Mouse (Mus musculus): ENCODE measurements at regions not wholly inside any gene's neighbourhood (a gene's known extent, or its start where the extent isn't known, plus 50 kb on each side); places are given as distances from the start of the nearest gene placed in this dataset.

- no peaks in the 10 kb centered on the region for H3K36me3 ChIP-seq (ENCODE audit: control insufficient read depth, insufficient read depth, low read length)
- no peak for DNase-seq (ENCODE audit: extremely low read depth, low read depth, low spot score)
- H3K9ac ChIP-seq (ENCODE audit: low read depth, low read length): no peak overlapping the region
- no peaks in the 10 kb centered on the region for H3K79me2 ChIP-seq (ENCODE audit: control insufficient read depth, insufficient read depth, low read length)
- WGBS: 78% methylated on average over 6 of the region's 6 CpGs
- H3K27me3 ChIP-seq (ENCODE audit: control insufficient read depth, insufficient read depth, low read length): no peaks in the 10 kb centered on the region
- no peaks in the 10 kb centered on the region for H3K4me1 ChIP-seq (ENCODE audit: control insufficient read depth, insufficient read depth, low read length)
- TF ChIP-seq POLR2A (IDR thresholded peaks at IDR 0.05; ENCODE audit: extremely low read depth, insufficient read depth, low read length): no peak
- TF ChIP-seq CTCF (IDR thresholded peaks at IDR 0.05; ENCODE audit: low read depth, low read length): no peak
- no peak overlapping the region for H3K4me3 ChIP-seq (ENCODE audit: insufficient read depth, low read depth, low read length)
- H3K27ac ChIP-seq (replicated peaks; ENCODE audit: insufficient read depth, low read depth, low read length): no peak overlapping the region
Observed at GRCm38 (mm10) chr8:116053043-116053442, 345.4 kb upstream of the Maf start.

DNA sequence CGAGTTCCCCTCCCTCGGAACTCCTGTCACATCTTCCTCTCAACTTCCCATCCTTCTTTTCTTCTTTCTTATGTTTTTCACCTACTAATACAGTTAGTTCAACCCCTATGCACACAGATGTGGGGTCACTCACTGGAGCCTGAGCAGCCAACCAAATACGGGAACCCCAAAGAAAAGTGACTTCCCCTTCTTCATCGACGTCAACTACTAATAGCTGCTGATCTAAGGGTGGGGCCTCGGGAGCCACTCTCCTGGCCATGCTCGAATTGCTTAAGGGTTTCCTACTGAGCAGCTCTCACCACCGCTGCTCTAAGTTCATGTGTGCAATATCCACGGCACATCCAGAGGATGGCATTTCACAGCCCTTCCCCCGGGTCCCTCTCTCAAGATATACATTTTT is 340.9 kb upstream of the Maf start:
- TF ChIP-seq POLR2A (IDR thresholded peaks at IDR 0.05; ENCODE audit: extremely low read depth, insufficient read depth, low read length) (no peak), CTCF (IDR thresholded peaks at IDR 0.05; ENCODE audit: low read depth, low read length) (no peak)
- DNase-seq (ENCODE audit: extremely low read depth, low read depth, low spot score): no peak

DNA sequence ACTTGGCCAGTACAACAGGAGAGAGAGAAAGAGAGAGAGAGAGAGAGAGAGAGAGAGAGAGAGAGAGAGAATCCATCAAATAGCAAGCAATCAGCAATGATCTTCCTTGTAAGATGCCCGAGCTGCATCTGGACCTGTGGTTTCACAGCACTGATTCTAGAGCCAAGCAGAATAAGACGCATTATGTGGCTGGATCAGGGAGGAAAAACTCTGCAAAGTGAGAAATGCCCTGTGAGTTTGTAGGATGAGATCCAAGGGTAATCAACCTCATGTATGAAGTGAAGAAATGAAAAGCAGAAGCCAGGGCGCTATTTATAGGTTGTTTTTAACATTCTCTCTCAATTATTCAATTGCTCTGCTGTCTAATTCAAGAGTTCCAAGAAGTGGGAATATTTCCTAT is 339.3 kb upstream of the Maf start:
- Histone ChIP-seq H3K36me3 (ENCODE audit: control insufficient read depth, insufficient read depth, low read length) (no peaks in the 10 kb centered on the region), H3K4me3 (ENCODE audit: insufficient read depth, low read depth, low read length) (no peak overlapping the region), H3K9ac (ENCODE audit: low read depth, low read length) (no peak overlapping the region), H3K27ac (replicated peaks; ENCODE audit: insufficient read depth, low read depth, low read length) (no peak overlapping the region), H3K4me1 (ENCODE audit: control insufficient read depth, insufficient read depth, low read length) (no peaks in the 10 kb centered on the region), H3K27me3 (ENCODE audit: control insufficient read depth, insufficient read depth, low read length) (no peaks in the 10 kb centered on the region), H3K79me2 (ENCODE audit: control insufficient read depth, insufficient read depth, low read length) (no peaks in the 10 kb centered on the region)
- TF ChIP-seq POLR2A (IDR thresholded peaks at IDR 0.05; ENCODE audit: extremely low read depth, insufficient read depth, low read length): no peak
- no peak for TF ChIP-seq CTCF (IDR thresholded peaks at IDR 0.05; ENCODE audit: low read depth, low read length)
- no peak for DNase-seq (ENCODE audit: extremely low read depth, low read depth, low spot score)
- WGBS: 67% methylated on average over 3 of the region's 3 CpGs

More for the DNA sequence above, 340.9 kb upstream of the Maf start:
- Histone ChIP-seq H3K79me2 (ENCODE audit: control insufficient read depth, insufficient read depth, low read length) (no peaks in the 10 kb centered on the region), H3K4me3 (ENCODE audit: insufficient read depth, low read depth, low read length) (no peak overlapping the region), H3K4me1 (ENCODE audit: control insufficient read depth, insufficient read depth, low read length) (no peaks in the 10 kb centered on the region), H3K27me3 (ENCODE audit: control insufficient read depth, insufficient read depth, low read length) (no peaks in the 10 kb centered on the region), H3K9ac (ENCODE audit: low read depth, low read length) (no peak overlapping the region), H3K27ac (replicated peaks; ENCODE audit: insufficient read depth, low read depth, low read length) (no peak overlapping the region), H3K36me3 (ENCODE audit: control insufficient read depth, insufficient read depth, low read length) (no peaks in the 10 kb centered on the region)
- WGBS: 84% methylated on average over 10 of the region's 10 CpGs

GRCm38 (mm10) chr8:116045526-116045925 is 337.9 kb upstream of the Maf start:
- H3K79me2 ChIP-seq (ENCODE audit: control insufficient read depth, insufficient read depth, low read length): no peaks in the 10 kb centered on the region
- WGBS: 83% methylated on average over 3 of the region's 3 CpGs
- no peaks in the 10 kb centered on the region for H3K36me3 ChIP-seq (ENCODE audit: control insufficient read depth, insufficient read depth, low read length)
- no peak for DNase-seq (ENCODE audit: extremely low read depth, low read depth, low spot score)
- TF ChIP-seq POLR2A (IDR thresholded peaks at IDR 0.05; ENCODE audit: extremely low read depth, insufficient read depth, low read length): no peak
- no peak for TF ChIP-seq CTCF (IDR thresholded peaks at IDR 0.05; ENCODE audit: low read depth, low read length)
- no peak overlapping the region for H3K9ac ChIP-seq (ENCODE audit: low read depth, low read length)
- no peaks in the 10 kb centered on the region for H3K4me1 ChIP-seq (ENCODE audit: control insufficient read depth, insufficient read depth, low read length)
- no peak overlapping the region for H3K4me3 ChIP-seq (ENCODE audit: insufficient read depth, low read depth, low read length)
- no peaks in the 10 kb centered on the region for H3K27me3 ChIP-seq (ENCODE audit: control insufficient read depth, insufficient read depth, low read length)
- H3K27ac ChIP-seq (replicated peaks; ENCODE audit: insufficient read depth, low read depth, low read length): no peak overlapping the region

DNA sequence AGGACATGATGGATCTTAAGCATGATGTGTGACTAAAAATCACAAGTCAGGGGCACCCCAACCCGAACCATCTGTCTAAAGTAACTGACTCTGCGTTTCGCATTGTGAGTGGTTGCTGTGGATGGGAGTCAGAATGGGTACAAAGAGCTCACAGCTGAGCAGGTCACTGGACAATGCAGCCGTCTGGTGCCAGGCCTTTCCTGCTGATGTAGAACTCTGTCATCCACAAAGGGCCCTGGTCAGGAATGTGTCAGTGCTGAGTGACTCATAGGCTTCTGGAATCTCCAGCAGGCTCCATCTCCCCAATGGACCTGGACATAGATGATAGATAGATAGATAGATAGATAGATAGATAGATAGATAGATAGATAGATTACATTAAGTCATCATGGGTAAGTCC is 335.8 kb upstream of the Maf start:
- Histone ChIP-seq H3K36me3 (ENCODE audit: control insufficient read depth, insufficient read depth, low read length) (no peaks in the 10 kb centered on the region), H3K27me3 (ENCODE audit: control insufficient read depth, insufficient read depth, low read length) (no peaks in the 10 kb centered on the region), H3K4me1 (ENCODE audit: control insufficient read depth, insufficient read depth, low read length) (no peaks in the 10 kb centered on the region), H3K79me2 (ENCODE audit: control insufficient read depth, insufficient read depth, low read length) (no peaks in the 10 kb centered on the region), H3K27ac (replicated peaks; ENCODE audit: insufficient read depth, low read depth, low read length) (no peak overlapping the region), H3K4me3 (ENCODE audit: insufficient read depth, low read depth, low read length) (no peak overlapping the region), H3K9ac (ENCODE audit: low read depth, low read length) (no peak overlapping the region)
- no peak for DNase-seq (ENCODE audit: extremely low read depth, low read depth, low spot score)
- no peak for TF ChIP-seq CTCF (IDR thresholded peaks at IDR 0.05; ENCODE audit: low read depth, low read length)
- no peak for TF ChIP-seq POLR2A (IDR thresholded peaks at IDR 0.05; ENCODE audit: extremely low read depth, insufficient read depth, low read length)
- WGBS: 91% methylated on average over 4 of the region's 4 CpGs

DNA sequence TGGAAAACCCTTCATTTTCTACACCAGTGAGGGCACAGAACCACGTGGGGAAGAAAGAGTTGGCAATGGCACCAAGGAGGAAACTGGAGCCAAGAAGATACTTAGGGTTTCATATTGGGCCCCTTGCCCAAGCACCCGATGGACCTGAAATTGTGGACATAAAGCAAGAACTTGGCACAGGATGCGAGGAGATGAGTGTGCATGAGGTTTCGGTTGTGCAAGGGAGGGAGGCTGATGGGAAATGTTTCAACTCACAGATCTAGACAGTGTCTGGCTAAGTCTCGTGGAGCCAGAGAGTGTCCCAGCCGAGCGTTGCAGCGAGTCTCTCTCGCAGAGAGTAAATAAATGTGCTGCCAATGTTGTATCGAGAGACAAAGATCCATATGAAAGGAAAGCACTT is 323.4 kb upstream of the Maf start:
- no peak overlapping the region for H3K4me3 ChIP-seq (ENCODE audit: insufficient read depth, low read depth, low read length)
- DNase-seq (ENCODE audit: extremely low read depth, low read depth, low spot score): no peak
- TF ChIP-seq POLR2A (IDR thresholded peaks at IDR 0.05; ENCODE audit: extremely low read depth, insufficient read depth, low read length) (no peak), CTCF (IDR thresholded peaks at IDR 0.05; ENCODE audit: low read depth, low read length) (no peak)
- H3K36me3 ChIP-seq (ENCODE audit: control insufficient read depth, insufficient read depth, low read length): no peaks in the 10 kb centered on the region
- no peak overlapping the region for H3K27ac ChIP-seq (replicated peaks; ENCODE audit: insufficient read depth, low read depth, low read length)
- H3K4me1 ChIP-seq (ENCODE audit: control insufficient read depth, insufficient read depth, low read length): no peaks in the 10 kb centered on the region; the same call in 1 of the 2 replicates
- WGBS: 87% methylated on average over 10 of the region's 10 CpGs
- no peaks in the 10 kb centered on the region for H3K79me2 ChIP-seq (ENCODE audit: control insufficient read depth, insufficient read depth, low read length)
- H3K9ac ChIP-seq (ENCODE audit: low read depth, low read length): no peak overlapping the region
- no peaks in the 10 kb centered on the region for H3K27me3 ChIP-seq (ENCODE audit: control insufficient read depth, insufficient read depth, low read length)

All from liver, adult 2 months (tissue).